Comparison of ENCODE assay signal across 15 mouse cellular contexts in the genomic region with DNA sequence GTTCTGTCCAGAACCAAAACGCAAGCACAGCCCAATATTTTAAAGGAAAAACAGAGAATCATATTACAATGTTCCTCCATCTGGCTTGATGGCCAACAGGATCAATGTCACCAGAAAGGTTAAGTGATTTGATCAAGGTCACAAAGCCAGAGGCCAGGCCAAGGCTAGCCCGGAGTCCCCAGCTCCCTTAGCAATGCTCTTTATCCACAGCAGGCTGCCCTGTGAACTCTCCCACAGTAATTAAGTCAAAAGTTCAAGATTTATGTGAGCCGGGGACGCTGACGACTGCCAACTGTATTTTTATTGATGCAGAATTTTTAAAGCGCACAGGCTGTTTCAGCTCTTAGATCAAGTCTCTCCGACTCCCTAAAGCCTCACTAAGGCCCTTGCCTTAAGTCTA.
A peak's percentile ranks its signal among the peaks of the same experiment; 100 is the strongest.
DNase-seq lines count a peak whose midpoint lies in the region; ATAC-seq lines count a peak whose summit lies in the region.
"Had no signal": no experiment of that assay in that cellular context is flagged by ENCODE, and none has a peak within 500 bp of the region (broad histone marks: within the 10 kb centered on the region; RNA-seq: fewer than 3 reads in every experiment).

No protein-coding gene starts in this region.

- no peak overlapping the region for H3K4me2 ChIP-seq in intestine, embryonic 16.5 days (ENCODE audit: low read depth, low read length)
- H3K4me2 ChIP-seq in intestine, embryonic 15.5 days (replicated peaks): no peak overlapping the region
- H3K4me2 ChIP-seq in kidney, embryonic 16.5 days (replicated peaks; ENCODE audit: low read depth, low read length): no peak overlapping the region
- H3K4me2 ChIP-seq in forebrain, embryonic 16.5 days (ENCODE audit: low read length): no peak overlapping the region
- H3K4me2 ChIP-seq: midbrain, embryonic 11.5 days; stomach, embryonic 15.5 days had no signal

- H3K27me3 ChIP-seq in intestine, embryonic 16.5 days (replicated peaks; ENCODE audit: control insufficient read depth, insufficient read depth, low read length): no peaks in the 10 kb centered on the region
- H3K27me3 ChIP-seq in intestine, embryonic 15.5 days (replicated peaks): no peaks in the 10 kb centered on the region
- H3K27me3 ChIP-seq in kidney, embryonic 16.5 days (ENCODE audit: insufficient read depth, low read length): no peaks in the 10 kb centered on the region
- no peaks in the 10 kb centered on the region for H3K27me3 ChIP-seq in forebrain, embryonic 16.5 days (replicated peaks; ENCODE audit: control insufficient read depth, insufficient read depth, low read length)
- H3K27me3 ChIP-seq: Patski; stomach, embryonic 15.5 days had no signal

- peak; percentile 66; the same call in 1 of the 2 replicates for ATAC-seq in intestine, embryonic 16.5 days
- no peak for ATAC-seq in intestine, embryonic 15.5 days
- ATAC-seq in kidney, embryonic 16.5 days (ENCODE audit: low FRiP score, low TSS enrichment): peak; percentile 80
- no peak for ATAC-seq in forebrain, embryonic 16.5 days
- ATAC-seq: Patski had no signal

- peaks cover 11% of the 10 kb centered on the region for H3K4me1 ChIP-seq in intestine, embryonic 16.5 days (ENCODE audit: control insufficient read depth, insufficient read depth, low read length)
- H3K4me1 ChIP-seq in intestine, embryonic 15.5 days (replicated peaks): peaks cover 3% of the 10 kb centered on the region; the same call in 1 of the 2 replicates
- H3K4me1 ChIP-seq in kidney, embryonic 16.5 days (ENCODE audit: insufficient read depth, low read length): peaks cover 54% of the 10 kb centered on the region
- H3K4me1 ChIP-seq in forebrain, embryonic 16.5 days (replicated peaks; ENCODE audit: control insufficient read depth, insufficient read depth, low read length): peaks cover 4% of the 10 kb centered on the region

- H3K4me3 ChIP-seq in intestine, embryonic 16.5 days (ENCODE audit: low read length): no peak overlapping the region
- no peak overlapping the region for H3K4me3 ChIP-seq in intestine, embryonic 15.5 days (replicated peaks)
- no peak overlapping the region for H3K4me3 ChIP-seq in kidney, embryonic 16.5 days (ENCODE audit: low read length)
- no peak overlapping the region for H3K4me3 ChIP-seq in forebrain, embryonic 16.5 days (replicated peaks; ENCODE audit: low read length)
- H3K4me3 ChIP-seq: forebrain, embryonic 10.5 days; stomach, embryonic 15.5 days had no signal

- no peak overlapping the region for H3K9ac ChIP-seq in intestine, embryonic 16.5 days (ENCODE audit: low read depth, low read length)
- H3K9ac ChIP-seq in intestine, embryonic 15.5 days: no peak overlapping the region
- no peak overlapping the region for H3K9ac ChIP-seq in kidney, embryonic 16.5 days (replicated peaks; ENCODE audit: low read length)
- H3K9ac ChIP-seq in forebrain, embryonic 16.5 days (replicated peaks; ENCODE audit: low read depth, low read length): no peak overlapping the region
- H3K9ac ChIP-seq: stomach, embryonic 15.5 days had no signal

- H3K36me3 ChIP-seq in intestine, embryonic 16.5 days (ENCODE audit: control insufficient read depth, insufficient read depth, low read length): no peaks in the 10 kb centered on the region
- H3K36me3 ChIP-seq in intestine, embryonic 15.5 days: no peaks in the 10 kb centered on the region
- peaks cover 7% of the 10 kb centered on the region; the same call in 1 of the 2 replicates for H3K36me3 ChIP-seq in kidney, embryonic 16.5 days (ENCODE audit: insufficient read depth, low read length)
- no peaks in the 10 kb centered on the region for H3K36me3 ChIP-seq in forebrain, embryonic 16.5 days (ENCODE audit: control insufficient read depth, insufficient read depth)

- no peak overlapping the region for H3K27ac ChIP-seq in intestine, embryonic 16.5 days (ENCODE audit: low read length)
- no peak overlapping the region for H3K27ac ChIP-seq in intestine, embryonic 15.5 days
- H3K27ac ChIP-seq in kidney, embryonic 16.5 days (ENCODE audit: low read length): peak overlapping the region; percentile 51
- H3K27ac ChIP-seq in forebrain, embryonic 16.5 days (ENCODE audit: low read length): no peak overlapping the region
- H3K27ac ChIP-seq: forebrain, embryonic 10.5 days had no signal

- 47% methylated on average over 7 of the region's 7 CpGs for WGBS in intestine, embryonic 16.5 days
- 41% methylated on average over 7 of the region's 7 CpGs for WGBS in intestine, embryonic 15.5 days
- WGBS in kidney, embryonic 16.5 days: 20% methylated on average over 7 of the region's 7 CpGs
- 78% methylated on average over 7 of the region's 7 CpGs for WGBS in forebrain, embryonic 16.5 days

- DNase-seq in embryo, embryonic 10.5 days (ENCODE audit: low spot score): peak; percentile 65
- peak; percentile 67 for DNase-seq in mesoderm, embryonic 11.5 days (ENCODE audit: low read depth, low spot score)
- no peak for DNase-seq in spleen, postnatal 14 days (ENCODE audit: low spot score in 2 of 2)
- no peak for DNase-seq in gastrocnemius, postnatal 25 days
- DNase-seq: cerebellum, postnatal 36 days; lung, postnatal 36 days; retina, postnatal 1 day had no signal

- H3K9me3 ChIP-seq in intestine, embryonic 16.5 days (ENCODE audit: control insufficient read depth, low read length): no peaks in the 10 kb centered on the region; the same call in 1 of the 2 replicates
- H3K9me3 ChIP-seq in intestine, embryonic 15.5 days: no peaks in the 10 kb centered on the region
- H3K9me3 ChIP-seq in kidney, embryonic 16.5 days (ENCODE audit: low read length): no peaks in the 10 kb centered on the region
- H3K9me3 ChIP-seq in forebrain, embryonic 16.5 days (ENCODE audit: control insufficient read depth, low read length): no peaks in the 10 kb centered on the region
- H3K9me3 ChIP-seq: stomach, embryonic 15.5 days had no signal

Comparison
In these comparisons a context has a peak if more than half of its experiments do, and no peak if none do; other contexts are left out.
1. ATAC-seq: peak in intestine, embryonic 16.5 days (single experiment) and kidney, embryonic 16.5 days (single experiment); none in intestine, embryonic 15.5 days (single experiment) and forebrain, embryonic 16.5 days (single experiment).
2. DNase-seq: peak in embryo, embryonic 10.5 days (single experiment) and mesoderm, embryonic 11.5 days (single experiment); none in spleen, postnatal 14 days (0 of 2) and gastrocnemius, postnatal 25 days (single experiment).